Mouse (Mus musculus): Measurements from ENCODE around the gene Grm8. TPM values are rescaled to one million over a fixed set of nuclear protein-coding genes. Genes with fewer than 3 reads are reported as not detected.

Gene Grm8
- polyA plus RNA-seq, 1 experiment from 2014 or later = 0.19 TPM

- 77% methylated on average over 6 of the region's 6 CpGs for WGBS
- no peak overlapping the region for H3K4me2 ChIP-seq
These were observed 178.6 kb downstream of the Grm8 start for GRCm38 (mm10) chr6:27956278-27956857.

GRCm38 (mm10) chr6:27951433-27951832 lies 183.5 kb downstream of the Grm8 start:
- Histone ChIP-seq H3K9ac (no peak overlapping the region), H3K4me3 (no peak overlapping the region), H3K4me2 (no peak overlapping the region), H3K4me1 (no peaks in the 10 kb centered on the region), H3K36me3 (no peaks in the 10 kb centered on the region), H3K27ac (replicated peaks) (no peak overlapping the region), H3K27me3 (replicated peaks) (no peaks in the 10 kb centered on the region), H3K9me3 (no peaks in the 10 kb centered on the region)
- WGBS = 68% methylated on average over 5 of the region's 5 CpGs
- ATAC-seq (ENCODE audit: extremely low read depth, insufficient number of reproducible peaks, low FRiP score, low TSS enrichment) = no peak

More at GRCm38 (mm10) chr6:27956278-27956857, 178.6 kb downstream of the Grm8 start:
- Histone ChIP-seq H3K27ac (replicated peaks) (no peak overlapping the region), H3K4me1 (no peaks in the 10 kb centered on the region), H3K4me3 (no peak overlapping the region), H3K9ac (no peak overlapping the region), H3K9me3 (no peaks in the 10 kb centered on the region), H3K27me3 (replicated peaks) (no peaks in the 10 kb centered on the region), H3K36me3 (no peaks in the 10 kb centered on the region)
- ATAC-seq (ENCODE audit: extremely low read depth, insufficient number of reproducible peaks, low FRiP score, low TSS enrichment) = no peak

GRCm38 (mm10) chr6:27928058-27928457 lies 206.9 kb downstream of the Grm8 start:
- H3K4me3 ChIP-seq = no peak overlapping the region
- WGBS = 49% methylated on average over 3 of the region's 3 CpGs
- H3K4me2 ChIP-seq = no peak overlapping the region

GRCm38 (mm10) chr6:27913281-27913680 lies 221.7 kb downstream of the Grm8 start:
- ATAC-seq (ENCODE audit: extremely low read depth, insufficient number of reproducible peaks, low FRiP score, low TSS enrichment) = no peak
- Histone ChIP-seq H3K4me3 (no peak overlapping the region), H3K9me3 (0 out of 2 replicates have a peak, but pooled peaks cover 12% of the 10 kb centered on the region), H3K27ac (replicated peaks) (no peak overlapping the region), H3K9ac (no peak overlapping the region), H3K4me2 (no peak overlapping the region), H3K36me3 (no peaks in the 10 kb centered on the region), H3K27me3 (replicated peaks) (no peaks in the 10 kb centered on the region), H3K4me1 (no peaks in the 10 kb centered on the region)
- 50% methylated on average over 1 of the region's 1 CpGs for WGBS

More at GRCm38 (mm10) chr6:27928058-27928457, 206.9 kb downstream of the Grm8 start:
- ATAC-seq (ENCODE audit: extremely low read depth, insufficient number of reproducible peaks, low FRiP score, low TSS enrichment) = no peak
- Histone ChIP-seq H3K27ac (replicated peaks) (no peak overlapping the region), H3K4me1 (no peaks in the 10 kb centered on the region), H3K36me3 (no peaks in the 10 kb centered on the region), H3K9ac (no peak overlapping the region), H3K9me3 (no peaks in the 10 kb centered on the region), H3K27me3 (replicated peaks) (no peaks in the 10 kb centered on the region)

- no peak overlapping the region for H3K27ac ChIP-seq (replicated peaks)
- no peaks in the 10 kb centered on the region for H3K27me3 ChIP-seq (replicated peaks)
- H3K4me1 ChIP-seq = no peaks in the 10 kb centered on the region
- no peak for ATAC-seq (ENCODE audit: extremely low read depth, insufficient number of reproducible peaks, low FRiP score, low TSS enrichment)
- H3K4me3 ChIP-seq = no peak overlapping the region
- H3K4me2 ChIP-seq = no peak overlapping the region
- 0 out of 2 replicates have a peak, but pooled peaks cover under 1% of the 10 kb centered on the region for H3K9me3 ChIP-seq
- no peak overlapping the region for H3K9ac ChIP-seq
- no peaks in the 10 kb centered on the region for H3K36me3 ChIP-seq
These were observed 230.6 kb downstream of the Grm8 start for GRCm38 (mm10) chr6:27904358-27904757.

GRCm38 (mm10) chr6:27902224-27902623 lies 232.8 kb downstream of the Grm8 start:
- Histone ChIP-seq H3K9ac (no peak overlapping the region), H3K4me1 (no peaks in the 10 kb centered on the region), H3K27me3 (replicated peaks) (no peaks in the 10 kb centered on the region), H3K4me3 (no peak overlapping the region), H3K9me3 (no peaks in the 10 kb centered on the region), H3K4me2 (no peak overlapping the region), H3K36me3 (no peaks in the 10 kb centered on the region), H3K27ac (replicated peaks) (no peak overlapping the region)
- 80% methylated on average over 1 of the region's 1 CpGs for WGBS
- no peak for ATAC-seq (ENCODE audit: extremely low read depth, insufficient number of reproducible peaks, low FRiP score, low TSS enrichment)

GRCm38 (mm10) chr6:27901396-27901795 lies 233.6 kb downstream of the Grm8 start:
- Histone ChIP-seq H3K4me3 (no peak overlapping the region), H3K36me3 (no peaks in the 10 kb centered on the region), H3K27ac (replicated peaks) (no peak overlapping the region), H3K4me2 (no peak overlapping the region), H3K27me3 (replicated peaks) (no peaks in the 10 kb centered on the region), H3K4me1 (no peaks in the 10 kb centered on the region), H3K9me3 (no peaks in the 10 kb centered on the region), H3K9ac (no peak overlapping the region)
- WGBS = 73% methylated on average over 3 of the region's 3 CpGs
- no peak for ATAC-seq (ENCODE audit: extremely low read depth, insufficient number of reproducible peaks, low FRiP score, low TSS enrichment)

- H3K4me3 ChIP-seq = no peak overlapping the region
- no peaks in the 10 kb centered on the region for H3K4me1 ChIP-seq
- WGBS = 72% methylated on average over 1 of the region's 1 CpGs
- no peak overlapping the region for H3K9ac ChIP-seq
- no peaks in the 10 kb centered on the region for H3K9me3 ChIP-seq
- H3K27me3 ChIP-seq (replicated peaks) = no peaks in the 10 kb centered on the region
- H3K27ac ChIP-seq (replicated peaks) = no peak overlapping the region
- H3K36me3 ChIP-seq = no peaks in the 10 kb centered on the region
- no peak for ATAC-seq (ENCODE audit: extremely low read depth, insufficient number of reproducible peaks, low FRiP score, low TSS enrichment)
- H3K4me2 ChIP-seq = no peak overlapping the region
These were observed 239.8 kb downstream of the Grm8 start for GRCm38 (mm10) chr6:27895153-27895552.

GRCm38 (mm10) chr6:27892886-27893285 lies 242.1 kb downstream of the Grm8 start:
- no peak for ATAC-seq (ENCODE audit: extremely low read depth, insufficient number of reproducible peaks, low FRiP score, low TSS enrichment)
- H3K9ac ChIP-seq = no peak overlapping the region
- H3K4me2 ChIP-seq = no peak overlapping the region
- H3K4me1 ChIP-seq = no peaks in the 10 kb centered on the region
- 57% methylated on average over 1 of the region's 1 CpGs for WGBS
- no peaks in the 10 kb centered on the region for H3K9me3 ChIP-seq
- no peaks in the 10 kb centered on the region for H3K27me3 ChIP-seq (replicated peaks)
- H3K36me3 ChIP-seq = no peaks in the 10 kb centered on the region
- no peak overlapping the region for H3K4me3 ChIP-seq
- no peak overlapping the region for H3K27ac ChIP-seq (replicated peaks)

GRCm38 (mm10) chr6:27888391-27888790 lies 246.6 kb downstream of the Grm8 start:
- Histone ChIP-seq H3K4me3 (no peak overlapping the region), H3K4me2 (no peak overlapping the region), H3K36me3 (no peaks in the 10 kb centered on the region), H3K27me3 (replicated peaks) (no peaks in the 10 kb centered on the region), H3K9ac (no peak overlapping the region), H3K4me1 (no peaks in the 10 kb centered on the region), H3K27ac (replicated peaks) (no peak overlapping the region), H3K9me3 (no peaks in the 10 kb centered on the region)
- no peak for ATAC-seq (ENCODE audit: extremely low read depth, insufficient number of reproducible peaks, low FRiP score, low TSS enrichment)
- 75% methylated on average over 2 of the region's 2 CpGs for WGBS

- Histone ChIP-seq H3K27ac (replicated peaks) (no peak overlapping the region), H3K9ac (no peak overlapping the region), H3K27me3 (replicated peaks) (no peaks in the 10 kb centered on the region), H3K4me1 (no peaks in the 10 kb centered on the region), H3K4me2 (no peak overlapping the region), H3K36me3 (no peaks in the 10 kb centered on the region), H3K4me3 (no peak overlapping the region), H3K9me3 (no peaks in the 10 kb centered on the region)
- 78% methylated on average over 1 of the region's 1 CpGs for WGBS
- no peak for ATAC-seq (ENCODE audit: extremely low read depth, insufficient number of reproducible peaks, low FRiP score, low TSS enrichment)
These were observed 247.1 kb downstream of the Grm8 start for GRCm38 (mm10) chr6:27887922-27888321.

GRCm38 (mm10) chr6:27885786-27886185 lies 249.2 kb downstream of the Grm8 start:
- Histone ChIP-seq H3K36me3 (no peaks in the 10 kb centered on the region), H3K9me3 (no peaks in the 10 kb centered on the region), H3K4me3 (no peak overlapping the region), H3K9ac (no peak overlapping the region), H3K27me3 (replicated peaks) (no peaks in the 10 kb centered on the region), H3K27ac (replicated peaks) (no peak overlapping the region), H3K4me1 (no peaks in the 10 kb centered on the region), H3K4me2 (no peak overlapping the region)
- WGBS = 67% methylated on average over 1 of the region's 1 CpGs
- ATAC-seq (ENCODE audit: extremely low read depth, insufficient number of reproducible peaks, low FRiP score, low TSS enrichment) = no peak
